Mouse (Mus musculus) lung, postnatal 10 days (tissue): ENCODE data around the gene Ypel2.

Experiments
- DNase-seq: peaks from one replicate; pipeline ENCODE4 v3.0.0; 2021

Ypel2 gene

DNA sequence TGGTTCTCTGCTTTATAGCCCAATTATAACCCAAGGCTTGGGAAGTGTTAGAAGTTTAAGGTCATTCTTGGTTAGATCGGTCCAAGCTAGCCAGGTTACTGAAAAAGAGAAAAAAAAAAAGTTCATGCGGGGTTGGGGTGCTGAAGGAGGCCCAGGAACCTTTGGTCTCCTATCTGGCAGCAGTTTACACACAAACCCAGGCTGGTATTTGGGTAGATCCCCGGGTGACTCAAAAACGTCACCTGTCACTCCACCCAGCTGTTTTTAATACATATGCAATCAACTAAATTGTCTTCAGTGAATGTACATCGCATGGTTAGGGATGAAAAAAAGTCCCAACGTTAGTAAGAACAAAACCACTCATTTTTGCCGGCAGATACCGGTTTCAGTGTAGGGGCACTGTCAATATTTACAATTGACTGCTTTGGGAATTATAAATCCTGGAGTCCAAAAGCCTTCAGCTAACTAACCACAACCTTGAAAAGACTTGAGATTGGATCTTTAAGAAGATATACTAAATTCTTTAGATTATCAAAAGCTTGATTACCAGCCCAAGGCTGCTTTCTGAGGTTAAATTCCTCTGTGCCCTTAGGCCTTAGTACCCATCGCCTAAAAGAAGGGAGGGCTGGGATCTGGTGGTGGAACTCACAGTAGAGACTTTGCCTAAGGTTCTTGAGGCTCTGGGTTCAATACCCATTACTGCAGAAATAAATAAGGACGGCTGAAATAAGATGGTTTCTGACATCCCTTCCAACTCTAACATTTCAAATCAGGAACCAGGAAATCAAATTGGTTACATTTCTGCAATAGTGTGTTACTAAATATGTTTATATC lies 1.5 kb upstream of the Ypel2 start:
- no peak for DNase-seq

DNA sequence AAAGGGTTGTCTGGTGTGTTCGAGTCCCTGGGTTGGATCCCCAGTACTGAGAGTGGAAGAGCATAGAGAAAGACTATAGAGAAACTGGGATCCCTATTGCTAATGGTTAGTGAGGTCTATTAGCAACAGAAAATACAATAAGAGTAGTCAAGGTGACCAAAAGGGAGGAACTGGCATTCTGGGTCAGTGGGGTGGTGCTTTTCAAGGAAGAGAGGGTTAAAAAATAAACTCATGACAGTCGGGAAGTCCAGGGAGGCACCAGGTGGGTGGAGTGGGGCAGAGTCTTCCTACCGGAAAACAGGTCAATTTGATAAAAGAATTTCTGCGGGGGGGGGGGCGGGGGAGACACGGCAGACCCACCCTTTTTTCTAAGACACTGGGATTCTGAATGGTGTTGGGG lies 823 bp upstream of the Ypel2 start:
- no peak for DNase-seq

DNA sequence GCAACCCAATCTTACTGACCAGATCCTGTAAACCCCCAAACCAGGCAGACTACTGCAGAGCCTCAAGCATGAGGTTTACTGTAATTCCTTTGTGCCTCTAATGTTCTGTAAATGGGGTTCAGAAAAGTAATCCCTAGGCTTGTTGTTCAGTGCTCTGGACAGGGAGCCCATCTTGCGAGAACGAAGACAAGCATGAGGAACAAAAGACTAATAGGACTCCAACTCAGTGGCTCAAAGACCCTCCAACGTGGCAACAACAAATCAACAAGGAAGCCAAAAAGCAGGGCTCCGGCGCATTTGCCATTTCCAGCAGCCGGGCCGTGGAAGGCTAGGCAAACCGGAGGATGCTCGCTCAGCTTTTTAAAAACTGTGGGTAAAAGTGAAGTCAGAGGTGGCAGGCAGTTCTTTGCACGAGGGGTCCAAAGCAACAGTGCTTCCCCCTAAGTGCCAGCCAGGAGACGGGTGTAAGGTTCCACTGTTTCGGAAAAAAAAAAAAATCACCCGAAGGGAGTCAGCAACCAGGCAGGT lies 982 bp downstream of the Ypel2 start:
- no peak for DNase-seq

DNA sequence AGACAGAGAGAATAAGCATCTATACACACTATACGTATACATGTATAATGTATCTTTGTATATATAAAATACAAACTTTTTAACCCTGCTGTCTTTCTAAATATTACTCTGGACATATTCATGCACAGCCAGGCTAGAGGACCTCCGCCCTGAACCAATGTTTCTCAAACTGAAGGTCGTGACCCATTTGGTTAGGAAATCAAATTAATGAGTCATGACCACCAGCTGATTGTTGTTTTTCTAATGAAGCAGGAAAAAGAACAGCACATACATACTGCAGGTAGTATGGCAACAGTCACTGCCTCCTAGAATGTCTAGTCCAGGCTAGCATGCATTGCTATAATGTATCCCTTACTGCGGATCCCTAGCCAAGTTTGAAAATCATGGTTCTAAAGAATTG lies 2.3 kb downstream of the Ypel2 start:
- no peak for DNase-seq

DNA sequence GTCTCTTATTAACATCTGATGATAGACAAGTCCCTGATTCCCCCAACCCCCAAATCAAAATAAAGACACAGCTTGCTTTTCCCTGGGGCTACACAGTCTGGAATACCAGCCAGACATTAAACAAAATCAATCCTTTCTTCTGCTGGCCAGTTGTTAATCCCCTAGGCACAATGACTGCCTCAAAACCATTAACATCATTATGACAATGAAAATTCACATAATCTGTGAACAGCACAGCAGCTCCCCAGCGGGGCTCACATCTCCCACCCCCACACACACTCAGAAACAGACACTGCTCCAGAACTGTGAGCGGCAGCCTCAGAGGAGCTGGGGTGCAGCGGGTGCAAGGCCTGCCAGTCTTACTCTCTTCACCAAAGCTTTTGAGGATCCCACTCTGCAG lies 3.2 kb downstream of the Ypel2 start:
- DNase-seq = no peak

DNA sequence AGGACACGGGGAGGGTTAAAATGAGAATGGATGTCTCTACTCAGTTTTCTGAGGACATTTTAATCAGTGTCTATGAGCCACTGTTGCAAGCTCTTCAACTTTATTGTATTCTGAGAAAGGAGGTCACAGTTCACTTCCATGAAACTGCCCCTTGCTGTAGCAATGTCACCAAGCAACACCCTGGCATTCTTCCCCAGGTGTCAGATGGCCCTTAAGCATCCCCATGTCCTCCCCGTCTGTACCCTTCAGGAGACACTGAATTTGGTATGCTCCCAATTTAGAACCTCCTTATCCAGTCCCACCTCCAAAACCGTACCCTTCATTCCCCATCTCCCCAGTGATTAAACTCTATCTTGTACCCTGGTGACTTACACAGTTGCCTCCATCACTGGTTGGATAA lies 8.5 kb downstream of the Ypel2 start:
- DNase-seq = no peak

DNA sequence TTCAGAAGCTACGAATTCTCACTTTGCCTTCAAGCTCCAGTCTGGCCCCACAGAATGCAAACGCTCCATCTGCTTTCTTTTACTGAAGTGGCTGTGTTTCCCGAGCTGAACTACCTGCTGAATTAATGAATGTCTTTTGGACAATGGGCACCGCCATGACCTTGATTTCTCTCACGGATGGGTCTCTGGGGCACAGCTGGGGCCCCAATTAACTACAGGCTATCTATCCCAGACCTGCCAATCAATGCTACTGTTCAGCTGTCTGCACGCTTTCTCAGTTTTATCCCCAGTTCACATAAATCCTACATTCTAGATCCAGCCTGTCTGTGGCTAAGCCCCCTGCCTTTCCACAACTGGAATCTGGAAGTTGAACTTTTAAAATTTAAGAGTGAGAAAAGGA lies 10.5 kb downstream of the Ypel2 start:
- DNase-seq = no peak

DNA sequence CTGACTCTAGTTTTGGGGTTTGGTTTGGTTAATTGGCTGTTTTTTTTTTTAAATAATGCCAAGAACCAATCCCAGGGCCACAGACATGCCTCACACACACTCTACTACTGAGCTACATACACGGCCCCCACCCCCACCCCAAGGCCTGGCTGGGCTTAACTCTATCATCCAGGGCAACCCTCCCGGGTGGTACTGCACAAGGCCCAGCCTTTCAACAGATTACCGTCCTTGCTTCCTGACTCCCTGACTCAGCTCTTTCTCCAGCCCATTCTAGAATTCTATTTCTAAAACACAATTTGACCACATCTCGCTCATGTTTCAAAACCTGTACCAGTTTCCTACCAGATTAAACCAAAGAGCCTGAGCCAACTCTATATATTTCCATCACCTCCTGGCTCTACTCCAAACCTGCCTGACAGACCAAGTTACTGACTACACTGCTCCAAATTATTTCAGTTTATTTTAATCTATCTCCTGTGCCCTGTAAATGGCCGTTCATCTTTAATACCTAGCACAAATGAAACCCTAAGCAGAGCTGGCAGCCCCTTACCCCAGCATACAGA lies 12.2 kb downstream of the Ypel2 start:
- no peak for DNase-seq

DNA sequence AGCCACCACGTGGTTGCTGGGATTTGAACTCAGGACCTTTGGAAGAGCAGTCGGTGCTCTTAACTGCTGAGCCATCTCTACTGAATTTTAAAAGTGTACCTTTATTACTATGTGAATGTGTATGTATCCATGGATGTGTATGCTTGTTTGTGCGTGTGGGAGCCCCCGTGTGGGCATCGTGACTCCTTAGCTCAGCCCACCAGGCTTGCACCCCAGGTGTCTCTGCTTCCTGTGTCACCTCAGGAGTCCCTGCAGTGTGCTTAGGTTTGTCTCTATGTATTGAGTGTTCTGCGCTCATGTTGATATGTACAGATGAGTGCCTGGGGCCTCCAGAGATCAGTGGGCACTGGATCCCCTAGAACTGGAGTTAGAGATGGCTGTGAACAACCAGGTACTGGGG lies 13.0 kb downstream of the Ypel2 start:
- DNase-seq = no peak

DNA sequence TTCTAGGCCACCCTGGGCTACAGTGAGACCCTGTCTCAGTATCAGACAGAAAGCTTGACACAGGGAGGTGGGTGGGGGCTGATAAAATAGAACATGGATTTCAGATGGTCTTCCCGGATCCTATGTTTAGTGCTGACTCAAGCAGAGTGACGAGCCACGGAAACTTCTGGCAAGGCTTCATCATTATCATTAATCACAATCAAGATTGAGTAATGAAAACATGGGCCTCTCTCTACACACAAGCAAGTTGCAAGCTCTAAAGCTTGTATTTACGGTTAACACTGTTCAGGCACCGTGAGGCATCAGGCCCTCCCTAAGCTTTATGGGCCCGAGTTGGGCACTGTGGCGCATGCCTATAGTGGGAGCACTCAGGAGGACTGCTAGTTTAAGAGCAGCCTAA lies 13.7 kb downstream of the Ypel2 start:
- peak; percentile 37 for DNase-seq

DNA sequence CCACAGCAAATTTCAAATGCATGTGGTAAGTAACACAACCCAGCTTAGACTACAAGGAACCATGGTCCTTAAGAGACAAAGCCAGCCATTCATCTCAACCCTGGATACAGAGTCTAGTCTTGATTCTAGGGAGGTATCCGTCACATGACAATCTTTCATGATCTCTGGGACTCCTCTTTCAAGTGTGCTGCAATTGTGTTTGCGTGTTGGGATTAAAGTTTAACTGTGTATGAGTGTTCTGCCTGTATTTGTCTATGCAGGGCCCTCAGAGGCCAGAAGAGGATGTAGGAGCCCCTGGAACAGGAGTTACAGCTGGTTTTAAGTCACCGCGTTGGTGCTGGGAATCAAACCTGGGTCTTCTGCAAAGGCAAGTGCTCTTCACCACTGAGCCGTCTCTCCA lies 16.3 kb downstream of the Ypel2 start:
- no peak for DNase-seq

DNA sequence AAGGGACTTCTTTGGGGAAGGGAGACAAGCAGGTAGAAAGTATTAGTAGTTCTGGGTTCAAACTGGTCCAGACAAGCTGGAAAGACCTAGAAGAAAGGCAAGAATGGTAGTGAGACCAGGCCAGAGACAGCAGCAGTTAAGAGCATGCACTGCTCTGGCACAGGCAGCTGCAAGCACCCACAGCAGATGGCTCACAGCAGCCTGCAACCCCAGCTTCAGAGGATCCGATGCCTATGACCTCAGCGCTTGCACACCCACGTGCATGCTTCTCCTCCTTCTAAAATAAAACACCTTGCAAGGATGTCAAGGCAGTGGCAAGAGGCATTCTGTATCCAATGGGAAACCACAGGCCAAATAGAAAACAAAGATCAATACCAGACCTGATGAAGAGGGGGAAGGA lies 19.1 kb downstream of the Ypel2 start:
- no peak for DNase-seq

DNA sequence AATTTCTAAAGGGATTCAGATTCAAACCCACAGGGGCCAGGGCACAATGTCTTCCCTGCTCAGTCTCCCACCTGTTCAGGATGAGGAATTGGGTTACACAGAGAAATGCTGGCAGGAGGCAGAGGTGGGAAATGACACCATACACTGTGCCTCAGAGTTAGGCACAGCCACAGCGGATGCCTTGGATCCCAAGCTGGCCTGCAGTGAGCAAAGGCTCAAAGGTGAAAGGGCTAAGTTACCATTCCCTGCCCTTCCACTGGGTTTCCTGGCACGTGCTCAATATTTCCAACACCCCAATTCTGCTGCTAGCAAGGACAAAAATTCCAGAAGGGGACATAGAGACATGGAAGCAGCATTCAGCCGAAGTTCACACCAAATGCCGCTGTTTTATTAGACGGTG lies 20.3 kb downstream of the Ypel2 start:
- no peak for DNase-seq

DNA sequence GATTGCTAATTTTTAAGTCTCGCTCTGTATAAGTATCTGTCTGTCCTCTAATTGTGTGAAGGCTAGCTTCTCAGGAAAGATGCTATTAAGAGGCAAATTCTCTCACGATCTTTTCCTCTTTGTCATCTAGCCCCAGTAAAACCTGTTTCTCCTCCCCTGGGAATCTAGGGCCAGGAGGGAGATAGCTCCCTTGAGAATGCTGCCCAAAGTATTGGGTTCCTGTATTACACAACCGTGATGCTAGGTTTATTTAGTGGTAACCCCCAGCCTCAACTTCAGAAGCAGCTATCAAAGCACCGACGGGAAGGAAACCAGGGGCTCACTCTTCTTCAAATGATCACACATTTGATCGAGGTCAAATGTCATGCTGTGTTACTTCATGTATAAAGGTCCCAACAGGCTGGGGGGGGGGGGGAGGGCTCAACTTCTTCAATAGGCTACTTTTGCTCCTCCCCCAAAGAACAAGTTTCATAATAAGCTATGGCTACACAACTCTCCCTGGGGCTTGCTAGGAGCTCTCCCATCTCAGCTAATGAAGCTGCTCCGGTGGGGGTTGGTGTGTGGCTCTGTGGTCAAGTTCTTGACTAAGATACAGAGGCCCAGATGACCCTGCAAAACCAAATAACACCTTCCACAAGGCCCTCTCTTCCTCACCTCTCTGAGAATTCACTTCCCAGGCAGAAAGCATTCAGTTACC lies 22.3 kb downstream of the Ypel2 start:
- no peak for DNase-seq

DNA sequence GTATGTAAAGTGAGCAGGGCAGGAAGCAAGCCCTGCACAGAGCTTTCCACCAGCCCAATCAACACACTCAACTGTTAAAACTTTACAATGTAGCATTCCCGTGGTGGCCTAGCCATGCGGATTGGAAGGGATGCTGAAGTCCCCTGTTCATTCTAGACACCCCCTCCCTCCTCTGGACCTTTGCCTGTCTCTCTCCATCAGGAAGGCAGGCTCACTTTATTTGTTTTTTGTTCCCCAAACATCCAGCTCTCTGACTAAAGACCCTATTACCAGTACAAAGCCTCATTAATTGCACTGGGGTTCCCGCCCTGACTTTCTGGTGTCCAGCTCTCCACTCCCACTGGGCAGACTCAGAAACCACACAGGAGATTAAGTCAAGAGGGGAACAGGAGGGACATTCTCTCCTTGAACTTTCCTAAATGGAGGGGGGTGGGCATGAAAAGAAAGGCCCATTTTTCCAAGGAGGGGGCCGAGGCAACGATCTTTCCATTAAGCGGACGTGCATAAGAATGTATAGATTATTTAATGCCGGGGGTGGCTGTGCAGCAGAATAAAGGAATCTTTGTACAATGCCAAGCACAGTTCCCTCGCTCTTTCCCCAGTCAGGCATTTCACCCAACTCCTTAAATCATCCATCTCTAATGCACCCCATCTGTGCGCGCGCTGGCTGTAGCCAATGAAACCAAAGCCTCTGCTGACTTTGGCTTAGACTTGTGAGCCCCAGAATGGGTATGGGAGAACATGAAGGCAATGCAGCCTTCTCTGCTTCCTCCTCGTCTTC lies 24.3 kb downstream of the Ypel2 start:
- no peak for DNase-seq

DNA sequence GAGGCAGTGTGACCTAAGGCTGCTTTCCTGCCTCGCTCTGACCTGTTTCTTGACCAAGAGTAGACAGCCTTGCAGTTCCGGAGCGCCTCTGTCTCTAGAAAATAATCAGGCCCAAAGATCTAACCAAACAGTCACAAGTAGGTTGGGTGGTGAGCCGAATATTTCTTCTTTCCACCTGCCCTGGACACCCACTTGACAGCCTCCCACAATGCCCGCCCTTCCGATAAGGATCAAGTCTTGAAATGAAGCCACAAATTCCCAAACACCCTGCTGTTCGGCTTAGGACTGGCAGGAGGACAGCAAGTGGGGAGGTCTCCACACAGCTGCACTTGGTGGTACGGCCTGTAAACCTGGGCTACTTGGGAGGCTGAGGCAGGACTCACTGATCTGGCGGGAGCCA lies 26.0 kb downstream of the Ypel2 start:
- DNase-seq = peak; percentile 42

DNA sequence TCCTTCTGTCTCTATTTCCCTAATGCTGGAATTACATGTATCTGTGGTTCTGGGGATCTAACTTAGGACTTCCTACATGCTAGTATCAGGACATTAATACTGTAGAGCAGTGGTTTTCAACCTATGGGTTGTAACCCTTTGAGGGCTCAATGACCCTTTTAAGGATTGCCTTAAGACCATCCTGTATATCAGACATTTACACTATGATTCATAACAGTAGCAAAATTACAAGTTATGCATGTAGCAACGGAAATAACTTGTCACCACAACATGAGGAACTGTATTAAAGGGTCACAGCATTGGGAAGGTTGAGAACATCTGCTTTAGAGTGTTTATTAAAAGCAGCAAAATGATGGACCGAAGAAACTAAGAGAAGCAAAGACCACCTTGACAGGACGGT lies 26.8 kb downstream of the Ypel2 start:
- no peak for DNase-seq

DNA sequence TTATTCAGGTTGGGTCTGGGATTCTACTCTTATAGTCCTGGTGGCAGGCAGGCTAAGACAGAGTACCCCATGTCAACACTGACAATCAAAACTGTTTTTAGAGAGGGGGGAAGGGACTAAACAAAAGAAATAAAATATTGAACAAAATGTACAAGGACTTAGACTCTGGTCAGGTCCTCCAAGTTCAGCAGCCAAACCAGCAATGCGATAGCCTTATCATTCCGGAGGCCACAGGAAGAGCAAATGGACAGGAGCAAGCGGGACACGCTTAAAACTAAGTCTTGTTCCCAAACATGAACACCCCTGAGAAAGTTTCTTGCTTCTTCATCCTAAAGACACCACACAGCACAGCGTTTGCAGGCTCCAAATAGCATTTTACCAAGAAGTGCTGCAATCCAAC lies 28.4 kb downstream of the Ypel2 start:
- no peak for DNase-seq

DNA sequence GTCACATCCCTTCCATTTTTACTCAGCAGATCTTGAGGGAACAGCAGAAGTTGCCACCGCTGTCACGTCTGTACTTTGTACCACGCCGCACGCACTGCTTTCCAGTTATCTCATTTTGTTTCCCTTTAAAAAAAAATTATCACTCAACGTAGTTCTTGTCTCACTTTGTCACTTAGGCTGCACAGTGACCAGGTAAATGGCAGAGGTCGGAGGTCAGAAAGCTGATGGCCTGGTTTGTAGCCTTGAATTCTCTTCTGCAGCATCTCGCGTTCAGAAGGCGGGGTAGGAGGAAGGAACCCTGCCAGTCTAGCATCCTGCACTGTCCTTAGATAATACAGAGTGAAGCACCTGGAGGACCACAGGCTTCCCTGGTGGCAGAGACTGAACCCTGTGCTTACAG lies 29.8 kb downstream of the Ypel2 start:
- DNase-seq = no peak

DNA sequence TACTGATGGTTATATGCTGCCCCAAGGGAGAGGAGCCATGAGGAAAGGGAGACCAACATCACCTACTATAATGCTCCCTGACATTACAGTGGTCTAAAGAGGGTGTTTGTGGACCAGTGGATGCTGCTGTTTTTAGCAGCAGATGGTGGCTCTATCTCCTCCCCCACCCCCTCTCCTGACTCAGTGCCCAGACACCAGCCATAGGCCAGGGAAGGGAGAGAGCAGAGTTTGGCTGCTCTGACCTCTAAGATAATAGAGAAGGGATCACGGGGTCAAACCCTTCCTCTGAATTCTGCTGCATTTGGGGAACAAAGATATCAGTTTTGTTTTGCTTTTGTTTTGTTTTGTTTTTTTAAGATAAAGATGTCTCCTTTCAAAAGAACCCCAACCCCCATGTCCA lies 30.5 kb downstream of the Ypel2 start:
- DNase-seq = peak; percentile 21

DNA sequence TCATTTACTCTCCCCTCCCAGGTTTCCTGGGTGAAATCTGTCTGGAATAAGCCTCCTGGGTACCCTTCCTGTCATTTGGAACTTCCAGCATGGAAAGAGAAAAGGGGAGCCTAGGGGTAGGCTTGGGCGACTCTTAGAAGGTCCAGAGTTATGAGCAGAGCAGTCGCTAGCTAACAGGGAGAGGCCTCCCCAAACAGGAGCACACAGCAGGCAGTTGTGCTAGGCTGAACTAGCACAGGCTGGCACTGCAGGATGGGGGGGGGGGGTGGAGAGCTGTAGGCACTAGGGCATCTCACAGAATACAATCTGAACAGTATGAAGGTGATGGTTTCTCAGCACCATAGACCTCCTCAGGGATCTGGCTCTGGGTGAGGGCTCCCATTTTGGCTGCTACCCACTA lies 31.1 kb downstream of the Ypel2 start:
- no peak for DNase-seq

DNA sequence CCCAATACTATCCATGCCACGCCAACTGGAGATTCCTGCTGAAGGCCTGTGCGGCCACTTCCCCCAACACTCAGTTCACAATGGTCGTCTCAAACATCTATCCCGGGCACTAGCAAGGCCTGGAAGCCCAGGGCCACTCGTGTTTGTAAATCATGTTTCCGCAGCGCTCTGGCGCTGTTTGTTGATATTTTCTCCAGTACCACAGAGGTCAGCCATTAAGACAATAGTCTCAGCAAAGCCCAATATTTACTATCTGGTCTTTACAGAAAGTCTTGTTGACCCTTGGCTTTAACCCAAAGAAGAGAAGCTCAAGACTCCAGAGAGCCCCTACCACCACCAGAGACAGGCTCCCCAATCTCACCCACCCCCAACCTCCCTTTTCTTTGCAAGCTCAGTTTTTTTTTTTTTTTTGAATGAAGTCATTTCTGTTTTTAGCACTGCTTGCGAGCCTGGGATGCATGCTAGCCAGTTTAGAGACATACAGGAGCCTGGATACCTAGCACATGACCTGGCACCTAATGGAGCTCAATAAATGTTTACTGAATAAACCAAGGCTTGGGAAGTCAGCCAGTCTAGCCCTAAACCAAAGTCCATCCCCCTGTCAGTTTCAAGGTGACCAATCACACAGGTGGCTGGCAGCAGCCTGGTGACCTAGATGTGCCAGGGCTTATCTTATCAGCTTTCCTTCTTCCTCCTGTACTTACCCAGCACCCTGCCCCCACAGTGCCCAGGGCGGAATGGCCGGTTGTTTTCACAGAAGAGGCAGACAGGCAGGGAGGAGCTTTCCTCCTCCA lies 31.8 kb downstream of the Ypel2 start:
- DNase-seq = peak; percentile 81
